Mouse (Mus musculus) kidney, adult 8-10 months (tissue): Measurements from ENCODE around the gene Plk2.
"Not testable (repeated sequence)": the region's sequence is repeated elsewhere in the genome, so short reads cannot be mapped to it uniquely, and the experiment has no call there.

Experiments used
- DNase-seq, 2 experiments: peaks; one replicate each; pipeline ENCODE4 v3.0.0; 2022

The Plk2 gene

GRCm38 (mm10) chr13:110394291-110395178, at the start of gene Plk2:
Gene Plk2 (plus strand): TSS chr13:110395046.
- DNase-seq: peak; percentile 87 to 94

GRCm38 (mm10) chr13:110346707-110347106, 48.1 kb upstream of the Plk2 start:
- no peak for DNase-seq

- no peak for DNase-seq
Measured at GRCm38 (mm10) chr13:110351051-110351450, 43.8 kb upstream of the Plk2 start.

GRCm38 (mm10) chr13:110356941-110357340, 37.9 kb upstream of the Plk2 start, which contains the start of gene Gapt:
Gene Gapt (minus strand): TSS chr13:110357199.
- DNase-seq: no peak

- no peak for DNase-seq
Measured at GRCm38 (mm10) chr13:110363722-110364121, 31.1 kb upstream of the Plk2 start.

- DNase-seq: no peak
Measured at GRCm38 (mm10) chr13:110366477-110366876, 28.4 kb upstream of the Plk2 start.

GRCm38 (mm10) chr13:110367961-110368555, 26.8 kb upstream of the Plk2 start:
- DNase-seq: no peak

GRCm38 (mm10) chr13:110368556-110369040, 26.2 kb upstream of the Plk2 start:
- DNase-seq: peak; percentile 30 to 68

- no peak for DNase-seq
Measured at GRCm38 (mm10) chr13:110369673-110370072, 25.2 kb upstream of the Plk2 start.

- peak in 1 of 2 experiments; percentile 38 for DNase-seq
Measured at GRCm38 (mm10) chr13:110382447-110382901, 12.4 kb upstream of the Plk2 start.

GRCm38 (mm10) chr13:110384514-110384913, 10.3 kb upstream of the Plk2 start:
- no peak for DNase-seq

GRCm38 (mm10) chr13:110392210-110392609, 2.6 kb upstream of the Plk2 start:
- DNase-seq: peak; percentile 44 to 77

- peak; percentile 31 to 58 for DNase-seq
Measured at GRCm38 (mm10) chr13:110392631-110393030, 2.2 kb upstream of the Plk2 start.

- DNase-seq: peak in 1 of 2 experiments; percentile 25
Measured at GRCm38 (mm10) chr13:110395179-110395794, 441 bp downstream of the Plk2 start.

GRCm38 (mm10) chr13:110395916-110396685, 1.3 kb downstream of the Plk2 start:
- DNase-seq: no peak

GRCm38 (mm10) chr13:110397750-110398149, 2.9 kb downstream of the Plk2 start:
- no peak for DNase-seq

- DNase-seq: no peak
Measured at GRCm38 (mm10) chr13:110398513-110399270, 3.8 kb downstream of the Plk2 start.

- no peak for DNase-seq
Measured at GRCm38 (mm10) chr13:110401443-110401842, 6.6 kb downstream of the Plk2 start.

- DNase-seq: no peak
Measured at GRCm38 (mm10) chr13:110401877-110402276, 7.0 kb downstream of the Plk2 start.

GRCm38 (mm10) chr13:110404059-110404458, 9.2 kb downstream of the Plk2 start:
- DNase-seq: no peak

GRCm38 (mm10) chr13:110404686-110405085, 9.8 kb downstream of the Plk2 start:
- DNase-seq: not testable (repeated sequence)

- DNase-seq: peak; percentile 76 to 78
Measured at GRCm38 (mm10) chr13:110406152-110406551, 11.3 kb downstream of the Plk2 start.
